Mouse (Mus musculus) hindbrain, embryonic 16.5 days (tissue): ENCODE results near the gene F11r. TPM values are rescaled to one million over a fixed set of nuclear protein-coding genes. Genes with fewer than 3 reads are reported as not detected.

ENCODE experiments used
- ATAC-seq: fragments of 200-750 bp; cut with Nextera tagmentation; 2 replicates; pipeline ENCODE4 v1.8.0; 2017; ENCODE audit warnings: moderate TSS enrichment, moderate library complexity
- H3K27ac ChIP-seq: fragments of 300-500 bp; sonication (generic); 2 replicates; pipeline ENCODE4 v1.5.1; 2014; ENCODE audit warnings: low read depth, mild to moderate bottlenecking, control low read depth, low read length, moderate library complexity
- H3K27me3 ChIP-seq: fragments of 300-500 bp; sonication (generic); replicated peaks from 2 replicates; pipeline ENCODE4 v1.6.1; 2014; ENCODE audit warnings: low read length; ENCODE audit not compliant: control insufficient read depth, insufficient read depth
- H3K36me3 ChIP-seq: fragments of 300-500 bp; sonication (generic); 2 replicates; pipeline ENCODE4 v1.6.1; 2014; ENCODE audit warnings: mild to moderate bottlenecking, low read length, moderate library complexity, mixed read lengths; ENCODE audit not compliant: control insufficient read depth, insufficient read depth
- H3K4me1 ChIP-seq: fragments of 300-500 bp; sonication (generic); 2 replicates; pipeline ENCODE4 v1.6.1; 2014; ENCODE audit warnings: low read depth, low read length; ENCODE audit not compliant: control insufficient read depth, insufficient read depth
- H3K4me2 ChIP-seq: fragments of 300-500 bp; sonication (generic); 2 replicates; pipeline ENCODE4 v1.6.1; 2014; ENCODE audit warnings: mild to moderate bottlenecking, low read length, control low read depth, moderate library complexity
- H3K4me3 ChIP-seq: fragments of 300-500 bp; sonication (generic); 2 replicates; pipeline ENCODE4 v1.5.1; 2014; ENCODE audit warnings: mild to moderate bottlenecking, low read length, control low read depth, moderate library complexity
- H3K9ac ChIP-seq: fragments of 300-500 bp; sonication (generic); 2 replicates; pipeline ENCODE4 v1.6.1; 2014; ENCODE audit warnings: low read depth, mild to moderate bottlenecking, control low read depth, low read length, moderate library complexity
- H3K9me3 ChIP-seq: fragments of 300-500 bp; sonication (generic); 2 replicates; pipeline ENCODE4 v1.6.1; 2014; ENCODE audit warnings: mild to moderate bottlenecking, low read length, moderate library complexity; ENCODE audit not compliant: control insufficient read depth
- WGBS: fragments of 180-500 bp; shearing (Covaris S2); extraction: QIAGEN DNeasy Blood & Tissue Kit; methylation state at CpG from one replicate; pipeline ENCODE4 v1.1.7; 2014; 5-methylcytosine and 5-hydroxymethylcytosine counted together
- polyA plus RNA-seq: library from polyadenylated mRNA; unstranded; fragments of >200 nt; fragmentation: Nextera tagmentation; extraction: Ambion mirVana; gene quantifications from 2 replicates; pipeline ENCODE4 v1.2.1, GENCODE M21; 2015

Gene F11r
- polyA plus RNA-seq, 1 experiment from 2014 or later = 14.1 TPM

DNA sequence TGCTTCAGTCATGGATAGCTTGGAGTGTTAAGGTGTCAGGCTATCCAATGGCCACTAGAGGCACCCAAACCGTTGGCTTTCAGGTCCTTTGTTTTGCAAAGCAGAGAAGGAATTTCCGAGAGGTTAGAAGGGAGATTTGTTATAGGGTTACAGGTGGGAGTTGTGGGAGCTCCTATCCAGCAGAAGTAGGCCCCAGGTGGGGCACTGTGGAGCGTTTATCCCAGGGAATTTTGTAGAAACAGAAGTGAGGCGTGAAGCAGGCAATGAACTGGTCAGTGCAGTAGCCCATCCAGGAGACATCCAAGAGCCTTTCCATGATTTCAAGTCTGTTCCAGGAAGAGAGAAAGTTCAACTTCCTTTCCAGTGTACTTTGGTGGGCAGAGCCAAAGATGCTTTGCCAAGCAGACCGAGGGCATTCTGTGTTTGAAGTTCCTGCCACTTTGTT lies 64.3 kb downstream of the F11r start:
- Histone ChIP-seq H3K27me3 (no peaks in the 10 kb centered on the region), H3K4me2 (peak overlapping the region; percentile 77), H3K4me3 (peak overlapping the region; percentile 17; the same call in 1 of the 2 replicates), H3K36me3 (no peaks in the 10 kb centered on the region; the same call in 1 of the 2 replicates), H3K27ac (peak overlapping the region; percentile 66), H3K9ac (peak overlapping the region; percentile 39; the same call in 1 of the 2 replicates), H3K4me1 (peaks cover 5% of the 10 kb centered on the region; the same call in 1 of the 2 replicates), H3K9me3 (no peaks in the 10 kb centered on the region)
- 8% methylated on average over 5 of the region's 5 CpGs for WGBS
- no peak for ATAC-seq

DNA sequence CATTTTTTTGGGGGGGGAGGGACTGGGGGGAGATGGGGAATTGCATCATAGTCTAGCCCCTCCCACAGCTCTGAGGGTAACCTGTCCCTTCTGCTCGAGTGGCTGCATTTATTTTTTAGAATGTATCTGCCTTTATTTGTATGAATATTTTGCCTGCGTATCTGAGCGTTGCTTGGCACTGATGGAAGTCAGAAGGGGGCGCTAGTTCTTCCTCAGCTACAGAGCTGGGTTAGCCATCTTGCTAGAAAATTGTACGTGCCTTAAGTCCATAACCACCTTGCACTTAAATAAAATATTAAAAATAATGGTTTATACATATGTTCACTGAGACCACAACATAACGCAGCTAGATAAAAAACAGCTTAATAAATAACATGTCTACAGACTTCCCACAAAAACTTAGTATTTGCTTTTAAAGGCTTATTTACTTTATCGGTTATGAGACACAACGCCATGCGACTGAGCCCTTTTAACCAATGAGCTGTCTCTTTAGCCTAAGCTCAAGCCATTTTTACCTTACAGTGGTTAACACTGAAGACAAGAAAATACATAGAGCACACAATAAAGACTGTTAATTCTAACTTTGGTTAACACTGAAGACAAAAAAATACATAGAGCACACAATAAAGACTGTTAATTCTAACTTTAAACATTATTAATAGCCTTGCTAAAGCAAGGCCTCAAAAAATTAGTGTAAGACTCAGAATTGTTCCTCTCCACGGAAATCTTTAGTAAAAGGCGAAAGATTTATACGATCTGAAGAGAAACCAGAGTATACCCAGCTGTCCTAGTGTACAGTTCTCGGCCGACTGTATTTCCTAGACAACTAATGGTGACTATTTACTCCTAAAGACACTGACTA lies 65.3 kb downstream of the F11r start:
- H3K9me3 ChIP-seq = no peaks in the 10 kb centered on the region
- peaks cover 5% of the 10 kb centered on the region; the same call in 1 of the 2 replicates for H3K4me1 ChIP-seq
- under 1% methylated on average over 14 of the region's 14 CpGs for WGBS
- peak; percentile 86 for ATAC-seq
- no peaks in the 10 kb centered on the region; the same call in 1 of the 2 replicates for H3K36me3 ChIP-seq
- H3K4me3 ChIP-seq = peak overlapping the region; percentile 15
- H3K27me3 ChIP-seq = no peaks in the 10 kb centered on the region
- peak overlapping the region; percentile 77 for H3K4me2 ChIP-seq
- peak overlapping the region; percentile 94 for H3K27ac ChIP-seq
- H3K9ac ChIP-seq = peak overlapping the region; percentile 47

DNA sequence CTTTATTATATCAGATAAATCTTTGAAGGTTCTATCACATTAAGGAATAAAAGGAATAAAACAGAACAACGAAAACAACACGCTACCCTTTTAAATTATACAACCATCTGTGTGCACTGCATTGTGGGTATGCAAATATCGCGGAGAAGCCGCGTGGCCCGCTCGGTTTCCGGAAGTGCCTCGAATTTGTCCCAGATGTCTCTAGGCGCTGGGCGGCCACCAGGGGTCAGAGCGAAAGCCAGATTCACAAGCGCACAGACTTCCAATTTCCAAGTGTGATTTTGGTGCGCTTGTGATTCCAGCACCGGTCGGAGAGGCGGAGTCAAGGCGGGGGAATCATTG lies 65.9 kb downstream of the F11r start, which contains the start of gene Alyref2:
Gene Alyref2 (plus strand): TSS at position 229 of the 342 bp plus-strand sequence.
- Histone ChIP-seq H3K27ac (peak within 1 kb of the TSS; percentile 94), H3K9ac (peak within 1 kb of the TSS; percentile 83), H3K9me3 (no peaks in the 10 kb centered on the region), H3K4me3 (peak within 1 kb of the TSS; percentile 66), H3K4me1 (peaks cover 5% of the 10 kb centered on the region; the same call in 1 of the 2 replicates), H3K27me3 (no peaks in the 10 kb centered on the region), H3K36me3 (no peaks in the 10 kb centered on the region; the same call in 1 of the 2 replicates), H3K4me2 (peak within 1 kb of the TSS; percentile 77)
- WGBS = 0% methylated on average over 19 of the region's 19 CpGs
- peak; percentile 89 for ATAC-seq

DNA sequence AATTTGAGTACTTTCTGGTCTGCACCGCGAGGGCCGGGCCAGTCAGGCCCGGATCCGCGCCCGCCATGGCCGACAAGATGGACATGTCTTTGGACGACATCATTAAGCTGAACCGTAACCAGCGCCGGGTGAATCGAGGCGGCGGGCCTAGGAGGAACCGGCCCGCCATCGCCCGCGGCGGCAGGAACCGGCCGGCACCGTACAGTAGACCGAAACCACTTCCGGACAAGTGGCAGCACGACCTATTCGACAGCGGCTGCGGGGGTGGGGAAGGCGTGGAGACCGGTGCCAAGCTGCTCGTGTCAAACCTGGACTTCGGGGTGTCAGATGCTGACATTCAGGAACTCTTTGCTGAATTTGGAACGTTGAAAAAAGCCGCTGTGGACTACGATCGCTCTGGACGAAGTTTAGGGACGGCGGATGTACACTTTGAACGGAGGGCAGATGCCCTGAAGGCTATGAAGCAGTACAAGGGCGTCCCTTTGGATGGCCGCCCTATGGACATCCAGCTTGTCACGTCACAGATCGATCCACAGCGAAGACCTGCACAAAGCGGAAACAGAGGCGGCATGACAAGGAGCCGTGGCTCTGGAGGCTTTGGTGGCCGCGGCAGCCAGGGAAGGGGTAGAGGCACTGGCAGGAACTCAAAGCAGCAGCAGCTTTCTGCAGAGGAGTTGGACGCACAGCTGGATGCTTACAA lies 66.4 kb downstream of the F11r start:
- H3K4me1 ChIP-seq = peaks cover 5% of the 10 kb centered on the region; the same call in 1 of the 2 replicates
- no peaks in the 10 kb centered on the region for H3K9me3 ChIP-seq
- ATAC-seq = peak; percentile 74
- peak overlapping the region; percentile 83 for H3K9ac ChIP-seq
- peak overlapping the region; percentile 66 for H3K4me3 ChIP-seq
- H3K4me2 ChIP-seq = peak overlapping the region; percentile 77
- H3K27ac ChIP-seq = peak overlapping the region; percentile 94
- H3K27me3 ChIP-seq = no peaks in the 10 kb centered on the region
- H3K36me3 ChIP-seq = no peaks in the 10 kb centered on the region; the same call in 1 of the 2 replicates
- WGBS = under 1% methylated on average over 53 of the region's 53 CpGs

DNA sequence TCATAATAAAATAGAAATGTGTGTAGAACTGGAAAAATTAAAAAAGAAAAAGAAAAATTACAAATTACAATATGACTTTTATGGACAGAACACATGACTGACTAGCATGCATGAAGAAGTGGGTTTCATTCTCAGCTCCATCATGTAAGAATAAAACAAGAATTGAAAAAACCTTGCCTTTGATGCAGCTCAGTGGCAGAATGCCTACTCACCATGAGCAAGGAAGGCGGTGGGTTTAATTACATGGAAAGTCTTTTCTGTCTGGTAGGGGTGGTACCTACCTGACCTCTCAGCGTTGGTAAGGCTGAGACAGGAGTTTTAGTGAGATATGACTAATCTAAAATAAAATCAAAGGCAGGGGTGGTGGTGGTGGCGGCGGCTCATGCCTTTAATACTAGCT lies 67.3 kb downstream of the F11r start:
- Histone ChIP-seq H3K9ac (peak overlapping the region; percentile 43; the same call in 1 of the 2 replicates), H3K27me3 (no peaks in the 10 kb centered on the region), H3K36me3 (no peaks in the 10 kb centered on the region; the same call in 1 of the 2 replicates), H3K27ac (no peak overlapping the region), H3K4me2 (peak overlapping the region; percentile 77), H3K4me3 (peak overlapping the region; percentile 66), H3K9me3 (no peaks in the 10 kb centered on the region), H3K4me1 (peaks cover 5% of the 10 kb centered on the region; the same call in 1 of the 2 replicates)
- ATAC-seq = no peak
- WGBS = 66% methylated on average over 4 of the region's 4 CpGs

DNA sequence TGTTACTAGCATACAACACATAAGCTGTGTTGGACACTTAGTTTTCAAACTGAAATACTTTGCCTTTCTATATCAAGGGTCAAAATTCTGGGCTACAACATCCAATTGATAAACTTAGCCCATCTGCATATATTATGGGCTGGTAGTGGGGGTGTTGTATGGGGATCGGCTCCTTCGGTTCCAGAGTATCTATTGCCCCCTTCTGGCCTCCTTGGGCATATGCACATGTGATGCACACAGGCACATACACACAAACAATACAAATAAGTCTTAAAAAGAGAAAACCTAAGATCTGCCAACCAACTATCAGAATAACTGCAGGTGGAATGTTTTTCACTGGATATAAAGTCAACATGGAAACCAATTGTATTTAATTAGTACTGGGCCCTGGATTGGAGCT lies 75.9 kb downstream of the F11r start:
- no peaks in the 10 kb centered on the region for H3K4me1 ChIP-seq
- H3K9me3 ChIP-seq = no peaks in the 10 kb centered on the region; the same call in 1 of the 2 replicates
- H3K9ac ChIP-seq = no peak overlapping the region
- H3K27me3 ChIP-seq = no peaks in the 10 kb centered on the region
- 94% methylated on average over 2 of the region's 2 CpGs for WGBS
- no peaks in the 10 kb centered on the region for H3K36me3 ChIP-seq
- H3K4me2 ChIP-seq = no peak overlapping the region
- ATAC-seq = no peak
- no peak overlapping the region for H3K4me3 ChIP-seq
- H3K27ac ChIP-seq = no peak overlapping the region

DNA sequence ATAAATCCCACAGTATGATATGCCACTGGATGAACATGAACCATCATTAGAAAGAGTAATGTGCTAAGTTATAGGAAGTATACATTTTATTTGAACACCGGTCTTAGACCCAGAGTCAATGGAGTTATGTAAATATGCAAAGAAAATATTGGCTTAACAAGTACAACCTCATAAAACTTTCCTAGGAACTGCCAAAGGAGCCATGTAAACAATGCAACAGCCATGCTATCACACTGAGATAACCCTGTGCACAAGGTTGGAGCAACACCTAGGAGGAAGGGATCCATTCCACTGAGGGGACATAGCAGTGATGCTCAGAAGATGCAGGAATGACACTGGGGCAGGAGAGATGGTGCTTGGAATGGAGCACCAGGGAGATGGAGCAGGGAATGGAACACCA lies 76.4 kb downstream of the F11r start:
- Histone ChIP-seq H3K36me3 (no peaks in the 10 kb centered on the region), H3K4me3 (no peak overlapping the region), H3K4me1 (no peaks in the 10 kb centered on the region), H3K27me3 (no peaks in the 10 kb centered on the region), H3K9ac (no peak overlapping the region), H3K27ac (no peak overlapping the region), H3K9me3 (no peaks in the 10 kb centered on the region; the same call in 1 of the 2 replicates), H3K4me2 (no peak overlapping the region)
- 91% methylated on average over 1 of the region's 1 CpGs for WGBS
- ATAC-seq = no peak
